Mouse (Mus musculus): ENCODE measurements around the gene Gm11232. TPM values are rescaled to one million over a fixed set of nuclear protein-coding genes. Genes with fewer than 3 reads are reported as not detected.

The Gm11232 gene
- total RNA-seq (2012; rRNA removed) (not detected in 2 replicates), polyA plus RNA-seq (2012; ENCODE audit: insufficient read depth in 1 of 2, insufficient read length in 2 of 2, low read depth in 1 of 2, low replicate concordance in 2 of 2, missing spikeins in 1 of 2) (not detected)

DNA sequence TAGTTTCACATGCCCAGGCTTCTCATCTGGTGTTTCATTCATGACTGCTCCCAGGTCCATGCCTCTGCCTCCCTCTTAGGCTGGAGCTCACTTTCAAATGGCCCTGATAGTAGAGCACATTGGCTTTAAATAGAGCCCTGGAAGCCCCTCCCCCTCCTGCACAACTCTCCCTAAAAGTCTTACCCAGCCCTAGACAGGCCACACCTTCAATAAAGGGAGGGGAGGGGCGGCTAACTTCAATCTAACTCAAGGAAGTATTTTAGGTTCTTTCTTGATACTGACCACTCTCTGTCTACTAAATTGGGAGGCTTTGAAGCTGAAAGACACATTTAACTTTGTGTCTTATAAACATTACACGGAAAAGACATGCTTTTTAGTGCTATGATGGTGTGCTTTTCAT, at the start of gene Gm11232:
Gene Gm11232, minus strand, starts transcription at position 101 of the 400 bp plus-strand sequence.
- Histone ChIP-seq H3K4me1 (ENCODE audit: control insufficient read depth in 1 of 2, insufficient read depth in 2 of 2, low read length in 2 of 2) (no peaks in the 10 kb centered on the region), H3K36me3 (ENCODE audit: control insufficient read depth in 1 of 2, insufficient read depth in 2 of 2, low read length in 2 of 2) (no peaks in the 10 kb centered on the region), H3K27ac (ENCODE audit: control insufficient read depth, low read depth, low read length) (no peak within 1 kb of the TSS), H3K9ac (ENCODE audit: control insufficient read depth, low read depth, low read length, poor library complexity, severe bottlenecking) (no peak within 1 kb of the TSS), H3K27me3 (ENCODE audit: control insufficient read depth in 1 of 2, insufficient read depth in 2 of 2, low read length in 2 of 2) (no peaks in the 10 kb centered on the region), H3K79me2 (ENCODE audit: control insufficient read depth, insufficient read depth, low read length, poor library complexity) (no peaks in the 10 kb centered on the region), H3K9me3 (replicated peaks; ENCODE audit: insufficient read depth, low read length) (no peaks in the 10 kb centered on the region), H3K4me3 (ENCODE audit: control insufficient read depth in 1 of 2, insufficient read depth in 1 of 2, low read depth in 2 of 2, low read length in 2 of 2) (no peak within 1 kb of the TSS)
- no peak for TF ChIP-seq USF1 (IDR thresholded peaks at IDR 0.05; ENCODE audit: low read depth, low read length)
- no peak for TF ChIP-seq TBP (IDR thresholded peaks at IDR 0.05; ENCODE audit: low read depth, low read length)
- no peak for DNase-seq (ENCODE audit: low read depth, low spot score)

DNA sequence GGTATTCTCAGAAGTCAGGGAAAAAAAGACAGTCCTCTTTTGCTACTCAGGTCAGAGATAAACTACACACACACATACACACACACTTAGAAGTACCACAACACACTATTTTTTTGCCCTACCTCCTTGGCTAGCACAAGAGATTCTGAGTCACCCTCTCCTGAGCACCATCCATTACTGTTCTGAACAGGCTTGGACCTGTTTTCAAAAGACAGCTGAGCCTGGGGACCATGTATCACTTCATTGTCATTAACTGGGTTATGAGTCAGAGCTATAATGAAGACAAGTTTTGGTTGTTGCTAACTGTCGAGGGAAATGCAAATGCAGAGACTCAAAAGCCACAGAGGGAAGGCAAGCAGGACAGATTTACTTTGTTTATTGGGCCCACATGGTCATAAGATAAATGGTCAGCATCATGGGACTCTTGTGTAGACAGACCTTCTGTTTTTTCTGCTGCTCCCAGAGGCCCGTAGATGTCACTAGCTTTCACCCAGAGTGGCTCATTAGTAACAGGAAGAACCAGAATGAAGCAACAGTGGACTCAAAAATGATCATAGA, 48.3 kb upstream of the Gm11232 start:
- H3K9me3 ChIP-seq (replicated peaks; ENCODE audit: insufficient read depth, low read length) = no peaks in the 10 kb centered on the region

DNA sequence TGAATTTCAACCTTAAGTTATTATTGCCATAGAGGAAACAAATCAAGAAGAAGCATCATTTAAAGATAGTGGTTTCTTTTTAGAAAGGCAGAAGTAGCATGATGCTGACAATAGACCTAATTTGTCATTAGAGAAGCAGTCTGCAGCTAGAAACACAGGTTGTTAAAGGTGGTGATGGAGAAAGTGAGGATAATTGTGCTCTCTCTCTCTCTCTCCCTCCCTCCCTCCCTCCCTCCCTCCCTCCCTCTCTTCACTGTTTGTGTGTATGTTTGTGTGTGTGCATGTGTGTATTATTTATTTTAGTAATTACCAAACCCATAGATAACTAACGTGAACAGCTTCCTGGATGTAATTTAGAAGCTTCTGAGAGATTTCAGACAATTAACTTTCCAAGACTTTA, 7.8 kb upstream of the Gm11232 start:
- no peak overlapping the region for H3K9ac ChIP-seq (ENCODE audit: control insufficient read depth, low read depth, low read length, poor library complexity, severe bottlenecking)
- no peaks in the 10 kb centered on the region for H3K79me2 ChIP-seq (ENCODE audit: control insufficient read depth, insufficient read depth, low read length, poor library complexity)
- TF ChIP-seq MXI1 (IDR thresholded peaks at IDR 0.05; ENCODE audit: low read depth, low read length) (no peak), ZNF384 (IDR thresholded peaks at IDR 0.05; ENCODE audit: low read depth, low read length) (no peak), NRF1 (IDR thresholded peaks at IDR 0.05; ENCODE audit: insufficient read depth, low read depth, low read length, poor library complexity, severe bottlenecking) (no peak), TAL1 (IDR thresholded peaks at IDR 0.05; ENCODE audit: low read length) (no peak), CHD1 (IDR thresholded peaks at IDR 0.05; ENCODE audit: low read depth, low read length) (no peak), UBTF (IDR thresholded peaks at IDR 0.05; ENCODE audit: borderline replicate concordance, insufficient read depth, low read depth, low read length) (no peak), USF1 (IDR thresholded peaks at IDR 0.05; ENCODE audit: low read depth, low read length) (no peak), CTCF (IDR thresholded peaks at IDR 0.05 in 2 of 3, conservative IDR thresholded peaks at IDR 0.05 in 1 of 3; ENCODE audit: control insufficient read depth in 1 of 3, insufficient read depth in 1 of 3, low read depth in 2 of 3, low read length in 3 of 3, poor library complexity in 1 of 3, severe bottlenecking in 1 of 3) (no peak), HCFC1 (IDR thresholded peaks at IDR 0.05; ENCODE audit: low read depth, low read length) (no peak), GABPA (IDR thresholded peaks at IDR 0.05; ENCODE audit: low read depth, low read length) (no peak), MAZ (IDR thresholded peaks at IDR 0.05; ENCODE audit: low read depth, low read length) (no peak)
- no peaks in the 10 kb centered on the region for H3K9me3 ChIP-seq (replicated peaks; ENCODE audit: insufficient read depth, low read length)
- no peak overlapping the region for H3K4me3 ChIP-seq (ENCODE audit: control insufficient read depth in 1 of 2, insufficient read depth in 1 of 2, low read depth in 2 of 2, low read length in 2 of 2)
- no peak overlapping the region for H3K27ac ChIP-seq (ENCODE audit: control insufficient read depth, low read depth, low read length)
- no peaks in the 10 kb centered on the region for H3K4me1 ChIP-seq (ENCODE audit: control insufficient read depth in 1 of 2, insufficient read depth in 2 of 2, low read length in 2 of 2)
- H3K36me3 ChIP-seq (ENCODE audit: control insufficient read depth in 1 of 2, insufficient read depth in 2 of 2, low read length in 2 of 2) = no peaks in the 10 kb centered on the region
- DNase-seq (ENCODE audit: low read depth, low spot score) = no peak
- no peaks in the 10 kb centered on the region for H3K27me3 ChIP-seq (ENCODE audit: control insufficient read depth in 1 of 2, insufficient read depth in 2 of 2, low read length in 2 of 2)

More for the DNA sequence above, 48.3 kb upstream of the Gm11232 start:
- Histone ChIP-seq H3K4me1 (ENCODE audit: control insufficient read depth in 1 of 2, insufficient read depth in 2 of 2, low read length in 2 of 2) (no peaks in the 10 kb centered on the region), H3K27ac (ENCODE audit: control insufficient read depth, low read depth, low read length) (no peak overlapping the region), H3K27me3 (ENCODE audit: control insufficient read depth in 1 of 2, insufficient read depth in 2 of 2, low read length in 2 of 2) (no peaks in the 10 kb centered on the region), H3K36me3 (ENCODE audit: control insufficient read depth in 1 of 2, insufficient read depth in 2 of 2, low read length in 2 of 2) (no peaks in the 10 kb centered on the region), H3K79me2 (ENCODE audit: control insufficient read depth, insufficient read depth, low read length, poor library complexity) (no peaks in the 10 kb centered on the region), H3K9ac (ENCODE audit: control insufficient read depth, low read depth, low read length, poor library complexity, severe bottlenecking) (no peak overlapping the region), H3K4me3 (ENCODE audit: control insufficient read depth in 1 of 2, insufficient read depth in 1 of 2, low read depth in 2 of 2, low read length in 2 of 2) (no peak overlapping the region)
- DNase-seq (ENCODE audit: low read depth, low spot score) = no peak
- TF ChIP-seq POLR2A (IDR thresholded peaks at IDR 0.05; ENCODE audit: control insufficient read depth in 1 of 2, insufficient read depth in 1 of 2, low read depth in 1 of 2, low read length in 2 of 2, poor library complexity in 1 of 2) (no peak), CHD1 (IDR thresholded peaks at IDR 0.05; ENCODE audit: low read depth, low read length) (no peak), ELF1 (IDR thresholded peaks at IDR 0.05; ENCODE audit: low read depth, low read length) (no peak), RAD21 (IDR thresholded peaks at IDR 0.05; ENCODE audit: low read depth, low read length) (no peak), MYC (IDR thresholded peaks at IDR 0.05; ENCODE audit: low read depth, low read length) (no peak), POLR2AphosphoS2 (IDR thresholded peaks at IDR 0.05; ENCODE audit: low read length) (no peak), EP300 (IDR thresholded peaks at IDR 0.05; ENCODE audit: low read depth in 1 of 2, low read length in 2 of 2) (no peak), ETS1 (IDR thresholded peaks at IDR 0.05; ENCODE audit: low read depth, low read length) (no peak)
